Mouse (Mus musculus): ENCODE data around the gene Tmem130.

GRCm38 (mm10) chr5:144794687-144795086, 33.1 kb upstream of the Tmem130 start:
- TF ChIP-seq POLR2A (IDR thresholded peaks at IDR 0.05; ENCODE audit: borderline replicate concordance, extremely low read depth, low read depth, low read length) (no peak), CTCF (IDR thresholded peaks at IDR 0.05; ENCODE audit: insufficient read depth, low read length) (peak; percentile 71)
